Mouse (Mus musculus) liver, embryonic 15.5 days (tissue): ENCODE data around the gene Dvl1. TPM values are rescaled to one million over a fixed set of nuclear protein-coding genes. Genes with fewer than 3 reads are reported as not detected.
A peak's percentile ranks its signal among the peaks of the same experiment; 100 is the strongest.

Experiments used
- ATAC-seq: fragments of 200-750 bp; cut with Nextera tagmentation; 2 replicates; pipeline ENCODE4 v1.8.0; 2017; ENCODE audit warnings: moderate number of reproducible peaks, mild to moderate bottlenecking, moderate library complexity; ENCODE audit not compliant: insufficient read depth
- H3K27ac ChIP-seq: fragments of 300-500 bp; sonication (generic); replicated peaks from 2 replicates; pipeline ENCODE4 v1.5.1; 2015; ENCODE audit warnings: mild to moderate bottlenecking, inconsistent platforms
- H3K27me3 ChIP-seq: fragments of 300-500 bp; sonication (generic); 2 replicates; pipeline ENCODE4 v1.6.1; 2015; ENCODE audit warnings: mild to moderate bottlenecking, inconsistent platforms
- H3K36me3 ChIP-seq: fragments of 300-500 bp; sonication (generic); replicated peaks from 2 replicates; pipeline ENCODE4 v1.6.1; 2015; ENCODE audit warnings: moderate library complexity, mild to moderate bottlenecking, inconsistent platforms
- H3K4me1 ChIP-seq: fragments of 300-500 bp; sonication (generic); replicated peaks from 2 replicates; pipeline ENCODE4 v1.6.1; 2015; ENCODE audit warnings: inconsistent platforms
- H3K4me2 ChIP-seq: fragments of 300-500 bp; sonication (generic); 2 replicates; pipeline ENCODE4 v1.6.1; 2015; ENCODE audit warnings: moderate library complexity, mild to moderate bottlenecking, inconsistent platforms
- H3K4me3 ChIP-seq: fragments of 300-500 bp; sonication (generic); replicated peaks from 2 replicates; pipeline ENCODE4 v1.5.1; 2015; ENCODE audit warnings: mild to moderate bottlenecking, inconsistent platforms
- H3K9ac ChIP-seq: fragments of 300-500 bp; sonication (generic); 2 replicates; pipeline ENCODE4 v1.6.1; 2015; ENCODE audit warnings: moderate library complexity, mild to moderate bottlenecking, inconsistent platforms
- H3K9me3 ChIP-seq: fragments of 300-500 bp; sonication (generic); replicated peaks from 2 replicates; pipeline ENCODE4 v1.6.1; 2016; ENCODE audit warnings: inconsistent platforms
- WGBS: fragments of 180-500 bp; shearing (Covaris S2); methylation state at CpG from one replicate; pipeline ENCODE4 v1.1.7; 2015; ENCODE audit warnings: mixed read lengths; ENCODE audit not compliant: insufficient replicate concordance; 5-methylcytosine and 5-hydroxymethylcytosine counted together
- polyA plus RNA-seq: library from polyadenylated mRNA; unstranded; fragments of >200 nt; fragmentation: Nextera tagmentation; extraction: Ambion mirVana; gene quantifications from 2 replicates; pipeline ENCODE4 v1.2.1, GENCODE M21; 2015

The Dvl1 gene
- polyA plus RNA-seq, 1 experiment from 2014 or later, result 5.0 TPM

- Histone ChIP-seq H3K4me3 (peak overlapping the region; percentile 60), H3K9me3 (no peaks in the 10 kb centered on the region), H3K27me3 (peaks cover 40% of the 10 kb centered on the region), H3K36me3 (no peaks in the 10 kb centered on the region), H3K4me1 (peaks cover 34% of the 10 kb centered on the region), H3K27ac (no peak overlapping the region; the same call in 1 of the 2 replicates), H3K9ac (peak overlapping the region; percentile 57), H3K4me2 (peak overlapping the region; percentile 87)
- no peak for ATAC-seq
- 26% methylated on average over 8 of the region's 8 CpGs for WGBS
Observed at GRCm38 (mm10) chr4:155840076-155841002, 6.9 kb upstream of the Dvl1 start.

GRCm38 (mm10) chr4:155841003-155841454 is 6.2 kb upstream of the Dvl1 start:
- Histone ChIP-seq H3K9ac (peak overlapping the region; percentile 57), H3K4me2 (peak overlapping the region; percentile 87), H3K27ac (no peak overlapping the region), H3K36me3 (no peaks in the 10 kb centered on the region), H3K27me3 (peaks cover 40% of the 10 kb centered on the region), H3K4me3 (peak overlapping the region; percentile 60), H3K4me1 (peaks cover 37% of the 10 kb centered on the region), H3K9me3 (no peaks in the 10 kb centered on the region)
- peak; percentile 68 for ATAC-seq
- WGBS, result under 1% methylated on average over 32 of the region's 32 CpGs

- Histone ChIP-seq H3K27ac (no peak overlapping the region), H3K9me3 (no peaks in the 10 kb centered on the region), H3K9ac (peak overlapping the region; percentile 57; the same call in 1 of the 2 replicates), H3K27me3 (peaks cover 43% of the 10 kb centered on the region), H3K36me3 (no peaks in the 10 kb centered on the region), H3K4me1 (peaks cover 42% of the 10 kb centered on the region), H3K4me2 (peak overlapping the region; percentile 87), H3K4me3 (peak overlapping the region; percentile 60)
- 47% methylated on average over 38 of the region's 38 CpGs for WGBS
- no peak; the same call in 1 of the 2 replicates for ATAC-seq
Observed at GRCm38 (mm10) chr4:155841651-155842270, 5.4 kb upstream of the Dvl1 start.

- Histone ChIP-seq H3K36me3 (no peaks in the 10 kb centered on the region), H3K4me2 (no peak overlapping the region), H3K27ac (no peak overlapping the region), H3K9ac (no peak overlapping the region), H3K4me3 (no peak overlapping the region), H3K9me3 (no peaks in the 10 kb centered on the region), H3K4me1 (peaks cover 43% of the 10 kb centered on the region), H3K27me3 (peaks cover 43% of the 10 kb centered on the region)
- 69% methylated on average over 5 of the region's 5 CpGs for WGBS
- ATAC-seq, result no peak
Observed at GRCm38 (mm10) chr4:155843231-155843630, 4.0 kb upstream of the Dvl1 start.

- H3K36me3 ChIP-seq, result no peaks in the 10 kb centered on the region
- peak; percentile 69 for ATAC-seq
- peak overlapping the region; percentile 98 for H3K4me2 ChIP-seq
- H3K4me3 ChIP-seq, result peak overlapping the region; percentile 87
- H3K27me3 ChIP-seq, result peaks cover 10% of the 10 kb centered on the region
- H3K4me1 ChIP-seq, result peaks cover 50% of the 10 kb centered on the region
- WGBS, result 2% methylated on average over 63 of the region's 69 CpGs
- peak overlapping the region; percentile 94 for H3K9ac ChIP-seq
- peak overlapping the region; percentile 86 for H3K27ac ChIP-seq
- H3K9me3 ChIP-seq, result no peaks in the 10 kb centered on the region
Observed at GRCm38 (mm10) chr4:155847591-155848352, 570 bp downstream of the Dvl1 start.

GRCm38 (mm10) chr4:155848434-155849095 is 1.4 kb downstream of the Dvl1 start:
- peaks cover 50% of the 10 kb centered on the region for H3K4me1 ChIP-seq
- H3K27me3 ChIP-seq, result peaks cover 4% of the 10 kb centered on the region; the same call in 1 of the 2 replicates

GRCm38 (mm10) chr4:155849391-155849790 is 2.2 kb downstream of the Dvl1 start:
- Histone ChIP-seq H3K4me3 (no peak overlapping the region), H3K9me3 (no peaks in the 10 kb centered on the region), H3K4me2 (peak overlapping the region; percentile 98), H3K9ac (no peak overlapping the region), H3K4me1 (peaks cover 50% of the 10 kb centered on the region), H3K36me3 (peaks cover 13% of the 10 kb centered on the region), H3K27me3 (peaks cover 4% of the 10 kb centered on the region; the same call in 1 of the 2 replicates), H3K27ac (no peak overlapping the region)
- WGBS, result 77% methylated on average over 2 of the region's 2 CpGs
- ATAC-seq, result no peak

More at GRCm38 (mm10) chr4:155848434-155849095, 1.4 kb downstream of the Dvl1 start:
- WGBS, result 55% methylated on average over 7 of the region's 7 CpGs
- H3K4me3 ChIP-seq, result peak overlapping the region; percentile 87
- ATAC-seq, result no peak
- peak overlapping the region; percentile 94 for H3K9ac ChIP-seq
- H3K36me3 ChIP-seq, result peaks cover 7% of the 10 kb centered on the region; the same call in 1 of the 2 replicates
- H3K4me2 ChIP-seq, result peak overlapping the region; percentile 98
- H3K27ac ChIP-seq, result 0 out of 2 replicates have a peak overlapping the region, but pooled peaks have one; percentile 19
- no peaks in the 10 kb centered on the region for H3K9me3 ChIP-seq

- 65% methylated on average over 3 of the region's 3 CpGs for WGBS
- H3K4me1 ChIP-seq, result peaks cover 50% of the 10 kb centered on the region
- H3K9me3 ChIP-seq, result no peaks in the 10 kb centered on the region
- no peak overlapping the region for H3K4me3 ChIP-seq
- H3K9ac ChIP-seq, result no peak overlapping the region
- peak overlapping the region; percentile 98 for H3K4me2 ChIP-seq
- H3K36me3 ChIP-seq, result peaks cover 19% of the 10 kb centered on the region
- peak overlapping the region; percentile 25; the same call in 1 of the 2 replicates for H3K27ac ChIP-seq
- H3K27me3 ChIP-seq, result peaks cover 4% of the 10 kb centered on the region; the same call in 1 of the 2 replicates
- ATAC-seq, result no peak
Observed at GRCm38 (mm10) chr4:155849792-155850451, 2.7 kb downstream of the Dvl1 start.

- H3K4me3 ChIP-seq, result no peak overlapping the region
- no peak overlapping the region for H3K4me2 ChIP-seq
- WGBS, result 84% methylated on average over 3 of the region's 3 CpGs
- no peak for ATAC-seq
- peaks cover 33% of the 10 kb centered on the region for H3K36me3 ChIP-seq
- H3K4me1 ChIP-seq, result peaks cover 55% of the 10 kb centered on the region
- H3K27me3 ChIP-seq, result peaks cover 3% of the 10 kb centered on the region; the same call in 1 of the 2 replicates
- H3K9me3 ChIP-seq, result no peaks in the 10 kb centered on the region
- no peak overlapping the region for H3K9ac ChIP-seq
- H3K27ac ChIP-seq, result no peak overlapping the region
Observed at GRCm38 (mm10) chr4:155851368-155851767, 4.2 kb downstream of the Dvl1 start.

GRCm38 (mm10) chr4:155851951-155852411 is 4.8 kb downstream of the Dvl1 start:
- Histone ChIP-seq H3K27me3 (no peaks in the 10 kb centered on the region), H3K4me1 (peaks cover 55% of the 10 kb centered on the region), H3K9me3 (no peaks in the 10 kb centered on the region), H3K4me3 (no peak overlapping the region), H3K27ac (no peak overlapping the region), H3K4me2 (no peak overlapping the region), H3K36me3 (peaks cover 39% of the 10 kb centered on the region), H3K9ac (no peak overlapping the region)
- no peak for ATAC-seq
- 77% methylated on average over 2 of the region's 2 CpGs for WGBS
